Mouse (Mus musculus) cerebellum, adult 9-11 months (tissue): ENCODE measurements around the gene Msx1.
"Not testable (repeated sequence)": the region's sequence is repeated elsewhere in the genome, so short reads cannot be mapped to it uniquely, and the experiment has no call there.

ENCODE experiments used
- DNase-seq: peaks from one replicate; pipeline ENCODE4 v3.0.0; 2022

Gene Msx1

DNA sequence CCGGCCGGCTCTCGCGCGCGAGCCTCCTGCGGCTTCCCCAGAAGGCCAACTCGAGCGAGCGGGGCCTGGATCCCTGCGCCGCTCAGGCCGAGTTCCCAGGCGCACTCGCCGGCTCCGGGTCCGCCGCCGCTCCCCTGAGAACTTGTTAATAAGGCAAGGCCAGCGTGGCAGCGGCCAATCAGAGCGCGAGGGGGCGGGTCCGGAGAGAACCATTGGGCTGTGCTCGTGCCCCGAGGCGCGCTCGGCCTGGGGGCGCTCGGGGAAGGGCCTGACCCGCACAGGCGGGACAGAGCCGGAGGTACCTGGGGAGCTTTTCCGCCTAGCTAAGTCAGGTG, at the start of gene Msx1:
Msx1 (minus strand) TSS at position 123 of the 335 bp plus-strand sequence.
- DNase-seq, result peak; percentile 20

DNA sequence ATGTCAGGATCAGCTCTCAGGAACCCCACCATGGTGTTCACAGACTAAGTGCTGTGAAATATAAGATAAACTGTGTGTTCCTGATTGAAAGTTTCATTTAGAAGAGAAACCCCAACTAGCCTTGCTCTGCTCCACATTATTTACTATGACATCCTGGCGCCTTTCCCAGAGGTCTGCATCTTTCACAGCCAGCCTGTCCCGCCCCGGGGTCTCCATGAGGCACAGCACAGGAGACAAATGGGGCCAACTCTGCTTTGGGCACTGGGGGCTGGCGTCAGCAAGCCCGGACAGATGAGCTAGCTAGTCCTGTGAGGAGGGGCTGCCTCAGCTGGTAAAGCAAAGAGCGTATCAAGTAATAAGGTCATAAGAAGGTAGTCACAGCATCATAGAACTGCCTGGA, 41.1 kb upstream of the Msx1 start:
- DNase-seq, result no peak

DNA sequence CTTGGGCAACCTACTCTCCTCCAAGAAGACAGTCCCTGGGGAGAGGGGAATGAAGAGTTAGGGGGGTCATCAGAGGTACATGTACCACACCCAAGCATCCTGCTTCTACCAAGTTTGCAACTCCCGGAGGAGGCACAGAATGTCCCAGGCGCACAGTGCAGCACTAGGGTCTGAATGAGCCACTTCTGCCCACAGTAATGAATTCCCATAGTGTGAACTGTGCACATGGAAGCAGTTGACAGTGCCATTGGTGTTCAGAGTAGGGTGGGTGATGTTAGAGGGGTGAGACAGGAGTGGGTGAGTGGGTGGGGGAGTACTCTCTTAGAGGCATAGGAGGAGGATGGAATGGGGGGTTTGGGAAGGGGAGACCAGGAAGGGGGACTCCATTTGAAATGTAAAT, 39.9 kb upstream of the Msx1 start:
- no peak for DNase-seq

DNA sequence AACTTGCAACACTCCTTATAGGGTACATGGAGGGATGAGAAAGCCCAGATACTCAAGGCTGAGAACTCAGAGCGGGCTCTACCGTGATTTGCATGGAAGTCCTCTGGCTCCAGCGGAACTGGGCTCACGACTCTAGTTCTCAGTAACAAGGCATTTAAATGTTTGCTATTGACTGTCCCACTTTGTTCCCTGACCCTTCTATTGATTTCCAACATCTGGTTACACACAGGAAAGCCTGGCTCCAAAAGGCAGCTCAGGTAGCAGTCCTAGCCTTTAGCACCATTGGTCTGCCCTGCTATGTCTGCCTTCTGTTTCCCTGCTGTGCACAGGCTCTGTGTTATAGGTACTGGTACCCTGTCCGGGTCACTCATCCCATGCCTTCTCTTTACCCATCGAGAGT, 36.5 kb upstream of the Msx1 start:
- DNase-seq, result no peak

DNA sequence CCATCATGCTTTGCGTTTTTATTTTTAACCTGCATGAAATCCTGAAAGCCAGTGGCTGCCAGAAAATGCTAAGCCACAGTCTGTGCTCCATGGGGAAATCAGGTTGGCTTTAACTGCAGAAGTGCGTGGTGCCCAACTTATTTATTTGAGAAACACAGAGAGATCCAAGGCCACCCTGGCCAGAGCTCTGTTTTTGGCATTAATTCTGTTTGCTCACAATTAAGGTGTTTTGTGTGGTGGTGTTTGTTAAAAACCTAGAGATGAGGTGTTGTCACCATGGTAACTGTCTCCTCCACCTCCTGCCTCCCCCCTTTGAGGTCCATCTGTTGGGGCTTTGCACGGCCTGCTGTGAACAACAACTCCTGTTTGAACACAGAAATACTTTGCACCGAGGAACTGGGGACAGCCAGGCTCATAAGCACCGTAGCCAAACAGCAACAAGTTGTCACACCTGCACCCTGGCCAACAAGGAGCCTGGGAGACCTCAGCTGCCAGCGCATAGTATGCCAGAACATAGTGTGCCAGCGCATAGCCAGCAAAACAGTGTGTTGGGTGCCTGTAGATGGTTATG, 35.9 kb upstream of the Msx1 start:
- peak; percentile 72 for DNase-seq

DNA sequence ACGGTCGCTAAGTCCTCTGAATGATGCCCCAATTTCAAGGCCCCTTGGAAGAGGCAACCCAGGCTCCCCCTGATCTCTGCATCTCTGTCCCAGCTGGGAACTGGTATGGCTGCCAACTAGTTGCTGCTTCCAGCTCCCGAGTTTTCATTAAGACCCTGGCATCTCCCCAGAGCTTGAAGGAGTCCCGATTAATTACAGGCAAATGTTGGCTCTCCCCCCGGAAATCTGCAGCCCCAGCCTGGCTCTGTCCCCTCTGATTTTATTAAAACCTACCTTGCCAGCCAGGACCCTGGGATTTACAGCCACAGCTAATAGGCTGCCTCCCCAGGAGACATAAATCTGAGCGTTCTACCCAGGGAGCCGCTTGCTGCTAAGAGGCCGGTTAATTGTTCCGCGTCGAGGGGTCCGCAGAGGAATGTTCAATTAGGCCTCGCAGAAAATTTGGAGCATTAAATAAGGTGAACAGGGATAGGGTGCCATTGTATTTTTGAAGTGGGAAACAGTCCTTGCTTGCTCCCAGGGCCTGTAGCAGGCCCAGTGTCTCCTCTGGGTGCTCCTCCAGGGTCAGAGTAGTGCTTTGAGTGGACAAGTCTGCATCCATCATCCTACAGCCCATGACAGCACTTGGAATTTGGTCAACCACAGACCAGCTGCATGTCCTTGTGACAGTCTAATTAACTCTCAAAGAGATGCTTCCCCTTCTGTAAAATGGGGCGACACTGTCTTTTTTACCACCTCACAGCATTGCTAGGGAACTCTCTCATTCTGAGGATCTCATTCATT, 33.6 kb upstream of the Msx1 start:
- no peak for DNase-seq

DNA sequence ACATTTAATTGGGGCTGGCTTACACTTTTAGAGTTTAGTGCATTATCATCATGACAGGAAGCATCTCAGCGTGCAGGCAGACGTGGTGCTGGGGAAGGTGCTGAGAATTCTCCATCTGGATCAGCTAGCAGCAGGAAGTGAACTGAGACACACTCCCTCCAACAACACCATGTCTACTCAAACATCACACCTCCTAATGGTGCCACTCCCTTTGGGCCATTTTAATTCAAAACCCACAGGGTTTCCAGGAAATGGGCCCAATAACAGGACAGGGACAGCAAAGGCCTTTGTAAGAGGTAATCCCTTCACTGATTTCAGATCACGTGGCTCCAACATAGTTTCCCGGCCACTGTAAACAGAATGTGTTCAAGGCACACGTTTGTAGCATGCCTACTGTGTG, 31.7 kb upstream of the Msx1 start:
- DNase-seq, result no peak

DNA sequence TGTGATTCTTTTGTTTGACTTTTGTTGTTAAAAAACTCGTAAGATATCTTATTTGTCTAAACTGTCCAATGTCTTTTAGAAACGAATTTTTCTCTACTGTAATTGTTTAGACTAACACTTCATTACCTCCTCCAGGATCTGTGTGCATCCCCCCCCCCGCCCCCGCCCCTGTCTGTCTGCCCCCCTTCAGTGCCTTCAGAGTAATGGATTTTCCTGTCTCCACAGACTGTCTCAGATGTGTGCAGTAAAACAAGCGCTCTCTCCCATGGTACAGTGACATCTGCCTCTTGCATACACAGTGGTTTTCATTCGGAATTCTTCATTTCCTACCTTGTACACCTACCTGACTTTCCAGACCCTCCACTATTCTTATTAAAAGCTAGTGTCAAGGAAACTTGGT, 29.9 kb upstream of the Msx1 start:
- DNase-seq, result no peak

DNA sequence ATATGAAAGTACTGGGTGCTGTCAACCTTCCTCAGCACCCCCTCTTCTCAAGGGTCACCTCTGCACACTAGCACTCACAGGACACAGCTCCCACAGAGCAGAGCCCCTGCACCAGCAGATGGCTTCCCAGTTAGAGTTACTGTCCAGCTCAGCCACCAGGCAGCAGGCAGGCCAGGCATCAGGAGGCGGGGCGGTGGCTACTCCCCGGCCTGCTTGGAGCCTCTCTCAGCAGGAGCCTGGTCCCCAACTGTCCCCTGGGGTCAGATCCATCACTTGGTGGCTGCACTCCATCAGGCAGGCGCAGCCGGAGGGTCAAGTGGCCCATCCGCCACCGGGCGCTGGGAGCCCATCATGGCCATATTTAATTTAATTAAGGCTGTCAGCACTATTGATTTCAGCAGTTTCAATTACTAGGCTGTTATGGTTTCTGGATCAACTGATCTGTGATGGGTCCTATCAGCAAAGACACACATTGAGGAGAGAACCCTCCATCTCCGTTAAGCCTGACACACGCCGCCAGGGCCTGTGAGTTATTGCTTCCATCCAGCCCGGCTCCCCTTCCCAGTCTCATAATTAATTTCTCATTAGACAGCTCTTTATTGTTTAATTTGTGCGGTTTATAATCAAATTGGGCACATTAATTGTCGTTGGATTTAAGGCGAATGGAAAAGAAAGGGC, 27.1 kb upstream of the Msx1 start:
- no peak for DNase-seq

DNA sequence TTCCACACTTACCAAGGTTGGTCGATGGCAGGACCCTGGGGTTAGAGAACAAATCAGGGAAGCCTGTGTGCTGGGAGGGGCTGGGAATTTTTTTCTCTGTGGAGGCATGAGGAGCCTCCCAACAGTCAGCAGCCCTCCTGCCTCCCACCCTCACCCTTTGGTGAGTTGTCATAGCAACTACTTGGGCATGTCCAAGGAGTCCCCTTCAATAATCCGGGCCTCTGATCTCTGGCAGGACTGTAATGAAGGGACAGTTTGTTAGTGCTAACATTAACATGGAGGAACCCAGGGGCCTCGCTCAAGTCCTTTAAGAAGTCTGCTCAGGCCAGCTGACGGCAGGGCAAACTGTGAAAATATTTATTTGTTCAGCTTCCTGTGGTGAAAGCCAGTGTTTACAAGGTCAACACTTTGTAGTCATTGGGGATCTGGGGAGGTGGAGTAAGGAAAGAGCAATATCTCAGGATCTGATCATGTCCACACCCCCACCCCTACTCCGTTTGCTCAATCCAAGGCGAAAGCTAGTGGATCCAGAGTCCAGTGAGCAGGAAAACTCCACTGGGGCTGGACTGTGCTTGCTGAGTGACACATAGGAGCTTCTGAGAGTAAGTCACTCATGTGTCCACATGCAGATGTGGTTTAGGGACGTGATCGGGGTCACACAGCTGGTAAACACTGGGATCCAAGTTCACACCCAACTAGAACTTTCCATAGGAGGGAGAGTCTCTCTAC, 24.8 kb upstream of the Msx1 start:
- DNase-seq, result no peak

DNA sequence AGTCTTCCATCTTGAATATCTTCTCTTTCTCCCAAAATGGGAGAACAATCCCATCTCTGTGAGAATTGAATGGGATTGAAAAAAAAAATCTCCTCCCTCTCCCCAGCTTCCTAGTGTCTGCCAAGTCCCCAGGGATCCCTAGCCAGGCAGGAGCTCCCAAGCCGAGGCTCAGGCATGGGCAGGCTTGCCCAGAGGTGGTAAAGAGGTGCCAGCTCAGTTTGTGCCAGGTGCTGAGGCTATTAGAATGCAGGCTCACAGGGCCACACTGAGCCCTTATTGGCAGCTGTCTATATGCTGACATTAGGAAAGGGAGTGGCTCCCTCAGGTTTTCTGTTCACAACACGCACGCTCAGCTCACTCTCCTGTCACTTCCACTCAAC, 11.9 kb upstream of the Msx1 start:
- DNase-seq, result no peak

DNA sequence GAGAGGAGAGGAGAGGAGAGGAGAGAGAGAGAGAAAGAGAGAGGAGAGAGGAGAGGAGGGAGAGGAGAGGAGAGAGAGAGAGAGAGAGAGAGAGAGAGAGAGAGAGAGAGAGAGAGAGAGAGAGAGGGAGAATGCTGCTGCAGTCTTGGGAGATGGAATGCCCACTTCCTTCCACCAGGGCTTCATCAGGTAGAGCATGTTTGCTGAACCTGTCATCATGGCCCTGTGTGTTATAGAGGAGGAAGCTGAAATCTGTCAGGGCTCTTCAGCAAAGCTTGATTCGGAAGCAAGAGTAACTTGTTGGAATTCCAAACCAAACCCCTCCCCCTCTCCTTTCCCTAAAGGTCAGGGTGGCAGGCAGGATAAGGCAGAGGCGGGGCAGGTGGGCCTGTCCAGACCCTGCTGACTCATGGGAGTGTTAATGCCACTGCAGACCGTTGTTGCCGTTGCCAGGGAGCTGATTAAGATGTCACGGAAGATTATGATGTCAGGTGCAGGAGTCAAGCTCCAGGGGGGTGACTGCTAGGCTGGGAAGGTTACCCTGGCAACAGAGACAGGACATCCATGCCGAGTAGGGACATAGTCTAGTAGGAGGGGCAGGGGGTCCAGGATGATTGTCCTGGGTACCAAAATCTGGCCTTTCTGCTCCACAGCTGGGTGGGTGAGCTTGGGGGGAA, 11.3 kb upstream of the Msx1 start:
- DNase-seq, result no peak

DNA sequence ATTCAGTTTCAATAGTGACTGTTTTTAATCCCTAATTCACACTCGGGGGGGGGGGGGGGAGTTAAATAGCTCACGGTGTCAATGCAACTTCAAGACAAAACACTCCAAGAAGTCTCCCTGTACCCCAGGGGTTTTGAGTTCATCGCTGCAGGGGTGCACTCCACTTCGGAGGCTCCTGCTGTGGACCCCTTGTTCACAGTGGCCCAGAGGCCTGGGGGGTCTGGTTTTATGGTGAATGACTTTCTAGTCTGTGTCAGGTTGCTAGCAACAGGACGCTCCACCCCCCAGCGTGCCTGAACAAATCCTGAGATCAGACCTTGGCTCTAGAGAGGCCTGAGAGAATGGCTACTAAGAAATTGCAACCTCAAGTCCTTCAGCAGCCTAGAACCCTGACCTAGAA, 8.4 kb upstream of the Msx1 start:
- no peak for DNase-seq

DNA sequence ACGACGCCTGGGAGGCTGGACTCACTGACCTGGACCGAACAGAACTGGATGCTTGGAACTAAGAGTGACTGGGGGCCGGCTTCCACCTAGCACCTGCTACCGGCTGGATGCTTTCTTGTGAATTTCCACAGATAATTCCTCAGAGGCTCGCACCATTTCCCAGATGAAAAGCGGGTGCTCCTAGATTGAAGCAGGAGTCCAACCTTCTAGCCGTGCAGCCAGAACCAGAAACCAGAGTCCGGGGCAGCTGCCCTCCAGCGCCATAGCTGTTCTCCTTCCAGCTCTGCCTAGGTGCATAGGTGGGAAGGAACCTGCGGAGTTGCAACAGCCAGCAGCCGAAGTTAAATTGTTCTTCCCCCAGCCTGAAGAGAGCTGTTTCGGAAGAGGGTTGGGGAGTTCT, 7.6 kb upstream of the Msx1 start:
- DNase-seq, result no peak

DNA sequence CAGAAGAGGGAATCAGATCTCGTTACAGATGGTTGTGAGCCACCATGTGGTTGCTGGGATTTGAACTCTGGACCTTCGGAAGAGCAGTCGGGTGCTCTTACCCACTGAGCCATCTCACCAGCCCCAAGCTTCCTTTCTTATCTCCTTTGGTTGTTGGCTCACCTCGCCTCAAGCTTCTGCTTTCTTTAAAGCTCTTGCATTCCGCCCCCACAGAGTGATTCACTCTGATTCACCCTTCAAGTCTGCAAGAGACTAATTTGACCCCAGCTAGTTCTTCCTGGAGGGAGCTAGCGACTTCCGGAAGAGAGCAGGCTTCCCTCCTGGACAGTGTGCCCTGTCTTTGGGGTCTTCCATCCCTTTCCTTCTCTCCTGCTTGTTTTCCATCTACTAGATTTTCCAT, 6.1 kb upstream of the Msx1 start:
- not testable (repeated sequence) for DNase-seq

DNA sequence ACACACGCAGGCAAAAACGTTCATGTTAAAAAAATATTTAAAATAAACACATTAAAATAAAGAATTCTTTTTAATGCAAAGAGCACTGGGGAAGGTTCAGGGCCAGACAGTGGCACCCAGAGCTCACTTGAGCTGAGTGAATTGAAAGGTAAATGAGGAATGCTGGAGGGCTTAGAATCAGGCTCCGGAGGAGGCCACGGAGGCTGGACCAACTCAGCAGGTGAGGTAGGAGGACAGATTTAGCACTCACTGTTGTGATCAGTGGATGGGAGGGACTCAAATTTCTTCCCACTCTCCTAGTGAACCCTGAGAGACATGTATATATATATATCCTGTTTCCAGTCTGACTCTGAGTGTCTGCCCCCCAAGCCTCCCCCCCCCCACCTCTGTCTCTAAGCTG, 5.5 kb upstream of the Msx1 start:
- no peak for DNase-seq

DNA sequence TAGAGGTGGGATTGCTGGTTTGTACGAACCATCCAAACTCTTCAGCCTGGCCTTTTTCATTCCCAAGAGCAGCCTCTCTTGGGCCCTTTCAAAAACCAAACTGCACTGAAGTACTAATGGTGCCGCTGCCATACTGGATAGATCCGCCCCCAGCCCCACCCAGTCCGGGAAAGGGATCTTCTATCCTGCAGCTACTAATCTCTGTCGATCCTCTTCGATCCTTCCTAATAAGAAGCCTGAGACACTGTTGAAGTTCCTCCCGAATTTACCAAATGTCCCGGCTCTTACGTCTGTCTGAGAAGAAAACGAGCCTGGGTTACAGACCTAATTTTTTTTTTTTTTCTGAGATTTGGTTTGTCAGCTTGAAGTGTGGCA, 4.9 kb upstream of the Msx1 start:
- no peak for DNase-seq

DNA sequence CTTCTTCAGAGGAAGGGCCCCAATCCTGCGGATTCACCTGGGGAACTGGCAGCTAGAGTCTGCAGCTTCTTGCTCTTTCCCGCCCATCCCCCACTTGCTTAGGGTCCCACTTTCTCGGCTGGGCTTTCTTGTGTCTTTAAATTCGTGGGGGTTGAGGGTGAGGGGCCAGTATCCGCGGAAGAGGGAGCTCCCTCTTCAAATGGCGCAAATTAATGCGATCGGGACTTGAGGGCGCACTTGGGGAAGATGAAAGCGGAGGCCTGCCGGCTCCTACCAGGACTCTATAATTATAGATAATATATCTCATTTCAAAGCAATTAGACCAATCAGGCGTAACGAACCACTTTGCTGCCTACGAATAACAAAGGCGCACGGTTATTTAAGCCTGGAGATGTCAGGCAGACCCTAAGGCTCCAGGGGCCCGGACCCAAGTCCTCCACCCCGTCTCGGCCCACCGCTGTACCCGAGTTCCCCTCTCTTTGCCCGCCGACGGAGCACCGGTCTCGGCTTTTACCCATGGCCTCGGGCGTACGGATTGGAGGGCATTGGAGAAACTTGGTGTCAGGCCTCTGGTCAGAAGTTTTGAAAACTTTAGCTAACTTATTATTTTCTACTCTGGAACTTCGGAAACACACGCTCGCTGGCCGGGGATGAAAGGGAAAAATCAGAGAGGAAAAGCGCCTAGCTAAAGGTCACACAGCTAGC, 4.4 kb upstream of the Msx1 start:
- DNase-seq, result no peak

DNA sequence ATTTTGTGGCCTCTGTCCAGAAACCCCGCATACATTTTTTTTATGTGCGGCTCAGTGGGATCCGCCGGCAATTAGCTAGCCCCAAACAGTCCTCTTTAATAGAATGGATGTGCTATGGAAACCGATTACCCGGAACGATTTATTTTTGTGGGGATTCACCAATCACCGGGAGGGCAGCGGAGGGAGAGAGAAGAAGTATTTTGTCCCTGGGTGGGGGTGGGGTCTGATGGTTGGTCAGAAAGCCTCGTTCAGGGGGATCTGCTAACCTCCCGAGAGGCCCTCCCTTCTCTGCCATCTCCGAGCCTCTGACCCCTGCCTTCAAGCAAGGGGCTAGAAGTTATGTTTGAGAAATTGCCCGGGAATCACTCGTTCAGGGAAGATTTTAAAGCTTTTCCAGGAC, 3.6 kb upstream of the Msx1 start:
- DNase-seq, result no peak

DNA sequence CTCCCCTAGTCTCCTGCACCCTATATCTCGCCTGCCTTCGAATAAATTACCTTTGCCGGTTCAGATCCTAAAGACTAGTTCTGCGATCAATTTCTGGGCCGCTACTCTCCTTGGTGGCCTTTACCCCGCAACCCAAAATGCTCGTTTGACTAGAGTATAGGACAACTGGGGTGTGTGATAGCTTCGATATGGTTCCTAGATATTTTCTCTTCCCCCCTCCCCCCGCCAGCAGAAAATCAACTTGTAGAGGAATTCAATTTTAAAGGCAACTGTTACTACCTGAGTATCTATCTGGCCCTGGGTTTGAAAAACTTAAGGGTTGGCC, 3.2 kb upstream of the Msx1 start:
- DNase-seq, result no peak

DNA sequence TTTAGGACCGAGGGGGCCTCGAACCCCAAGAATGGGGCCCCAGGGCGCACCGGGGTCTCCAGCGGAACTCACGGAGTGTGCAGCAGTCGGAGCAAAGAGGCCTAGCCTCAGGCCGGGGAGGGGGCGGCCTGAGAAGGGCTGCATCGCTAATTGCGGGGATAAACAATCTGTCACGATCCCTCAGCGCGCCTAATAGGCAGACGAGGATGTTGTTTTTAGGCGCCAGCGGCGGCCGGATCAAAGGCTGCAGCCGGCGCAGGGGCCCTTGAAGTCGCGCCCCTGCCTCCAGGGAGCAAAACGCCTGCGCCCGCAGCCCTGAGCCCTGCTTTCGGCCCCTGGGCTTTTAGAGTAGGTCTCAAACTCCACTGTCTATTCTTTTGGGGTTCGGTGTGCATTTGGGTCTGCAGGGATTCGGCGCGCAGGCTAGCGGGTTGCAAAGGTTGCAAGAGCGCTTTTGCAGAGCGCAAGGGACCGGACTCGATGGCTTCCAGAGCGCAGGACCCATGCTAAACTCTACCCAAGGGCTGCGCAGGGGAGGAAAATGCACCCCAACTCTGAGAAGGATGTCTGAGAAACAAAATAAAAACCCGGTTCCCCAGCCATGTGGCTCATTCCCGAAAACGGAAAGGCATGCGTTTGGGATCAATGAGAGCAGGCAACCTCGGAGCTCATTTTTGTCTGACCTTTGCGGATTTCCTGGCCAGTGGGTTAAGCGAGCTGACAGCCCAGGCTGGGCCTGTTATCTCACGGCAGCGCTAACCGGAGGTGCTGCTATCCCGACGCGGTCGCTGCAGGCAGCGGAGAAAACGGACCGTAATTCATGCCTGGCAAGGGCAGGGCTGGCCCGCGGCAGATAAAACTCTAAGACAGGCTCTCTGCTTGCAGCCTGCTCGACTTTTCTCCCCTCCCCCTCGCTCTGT, 2.6 kb upstream of the Msx1 start:
- no peak for DNase-seq
